Mouse (Mus musculus) testis, adult 2 months (tissue): ENCODE data around the gene Nup210.

Experiments used
- CTCF ChIP-seq: fragments of 200-500 bp; IDR thresholded peaks from 2 replicates; pipeline ENCODE4 v1.5.1; 2012; ENCODE audit warnings: low read depth, mild to moderate bottlenecking, inconsistent platforms, low read length, moderate library complexity; ENCODE audit not compliant: control insufficient read depth, insufficient read depth, insufficient replicate concordance
- POLR2A ChIP-seq: fragments of 200-500 bp; IDR thresholded peaks from 2 replicates; pipeline ENCODE4 v1.6.1; 2012; ENCODE audit warnings: low read depth, mild to moderate bottlenecking, inconsistent platforms, low read length, moderate library complexity; ENCODE audit not compliant: control insufficient read depth

- no peak for TF ChIP-seq CTCF
- TF ChIP-seq POLR2A = no peak
These were observed 109.4 kb downstream of the Nup210 start for GRCm38 (mm10) chr6:91007207-91007606.
